Mouse (Mus musculus) megakaryocyte, embryonic 14.5 days (primary cell): ENCODE measurements around the gene St3gal3.

Experiments used
- FLI1 ChIP-seq: IDR thresholded peaks from 2 replicates; pipeline ENCODE4 v1.6.1; 2012; ENCODE audit warnings: low read length, inconsistent platforms, mixed read lengths
- GATA1 ChIP-seq: IDR thresholded peaks from 3 replicates; pipeline ENCODE4 v1.6.1; 2012; ENCODE audit warnings: mixed read lengths, low read length, inconsistent platforms, borderline replicate concordance

GRCm38 (mm10) chr4:117979181-117979580 is 155.5 kb downstream of the St3gal3 start:
- no peak for TF ChIP-seq GATA1
- TF ChIP-seq FLI1 = no peak
